Mouse (Mus musculus) testis, postnatal 10 days (tissue): ENCODE measurements at regions not wholly inside any gene's neighbourhood (a gene's known extent, or its start where the extent isn't known, plus 50 kb on each side); places are given as distances from the start of the nearest gene placed in this dataset.

Experiments
- DNase-seq: peaks from one replicate; pipeline ENCODE4 v3.0.0; 2021; ENCODE audit warnings: low spot score

GRCm38 (mm10) chr13:84763916-84764315 lies 425.3 kb upstream of the Ccnh start:
- DNase-seq, result no peak

- DNase-seq, result no peak
Observed at GRCm38 (mm10) chr13:84771956-84772355, 417.3 kb upstream of the Ccnh start.

GRCm38 (mm10) chr13:84783017-84783937 lies 405.9 kb upstream of the Ccnh start:
- no peak for DNase-seq

- no peak for DNase-seq
Observed at GRCm38 (mm10) chr13:84804241-84804980, 384.8 kb upstream of the Ccnh start.

- no peak for DNase-seq
Observed at GRCm38 (mm10) chr13:84805190-84805589, 384.0 kb upstream of the Ccnh start.

GRCm38 (mm10) chr13:84809605-84810004 lies 379.6 kb upstream of the Ccnh start:
- DNase-seq, result no peak
